Mouse (Mus musculus) thymus, postnatal 0 days (tissue): ENCODE results near the gene Kbtbd12. TPM values are rescaled to one million over a fixed set of nuclear protein-coding genes. Genes with fewer than 3 reads are reported as not detected.

Experiments used
- DNase-seq: peaks from one replicate; pipeline ENCODE4 v3.0.0-alpha.2; 2015; ENCODE audit warnings: low spot score
- polyA plus RNA-seq: library from polyadenylated mRNA; unstranded; fragments of >200 nt; fragmentation: Nextera tagmentation; extraction: Ambion mirVana; gene quantifications from 2 replicates; pipeline ENCODE4 v1.2.1, GENCODE M21; 2015

Gene Kbtbd12
- polyA plus RNA-seq, 1 experiment from 2014 or later = 0.21 TPM

DNA sequence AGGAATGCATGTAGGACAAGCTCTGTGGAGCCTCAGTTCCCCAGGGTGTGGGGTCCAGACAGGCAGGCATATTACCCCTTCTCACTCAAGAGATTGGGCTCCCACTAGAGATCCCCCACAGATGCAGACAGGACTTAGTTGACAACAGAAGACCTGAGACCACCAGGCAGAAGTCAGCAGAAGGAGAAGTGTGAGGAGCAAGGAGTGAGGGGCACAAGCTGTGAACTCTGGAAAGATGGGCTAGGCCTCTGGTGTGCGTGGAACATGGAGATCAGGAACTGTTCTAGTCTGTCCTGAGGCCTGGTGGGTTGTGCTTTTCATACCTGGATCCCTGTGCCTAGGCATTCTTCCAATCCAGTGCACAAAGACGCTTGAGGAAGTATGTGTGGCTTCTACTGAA is 87.8 kb downstream of the Kbtbd12 start:
- no peak for DNase-seq

DNA sequence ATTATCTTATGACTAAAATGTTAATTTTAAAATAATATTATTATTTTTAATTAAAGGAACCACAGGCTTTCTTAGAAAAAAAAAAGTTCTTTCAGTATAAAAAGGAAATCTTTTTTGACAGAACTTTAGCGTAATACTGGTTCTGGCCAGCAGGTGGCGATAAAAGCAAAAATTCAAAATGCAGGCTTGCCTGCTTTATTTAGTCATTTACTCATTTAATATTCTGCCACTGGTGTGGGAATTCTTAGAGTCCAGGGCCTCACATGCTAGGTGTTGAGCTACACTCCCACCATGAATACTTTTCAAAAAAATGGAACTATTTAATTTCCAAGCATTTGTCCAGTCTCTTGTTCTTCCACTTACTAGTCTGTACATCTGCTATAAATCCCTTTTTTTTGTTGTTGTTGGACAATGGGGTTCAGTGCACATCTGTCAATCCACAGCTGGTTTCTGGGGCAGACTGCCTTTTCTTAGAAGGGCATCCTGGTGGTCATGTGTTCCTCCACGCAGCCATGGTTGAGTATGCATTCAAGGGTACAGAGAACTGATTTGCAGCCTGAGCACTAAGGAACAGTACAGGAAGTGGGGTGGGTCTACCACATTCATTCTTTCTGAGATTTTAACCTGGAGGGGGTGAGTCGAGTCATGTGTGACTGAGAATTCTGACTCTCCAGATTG is 88.5 kb downstream of the Kbtbd12 start:
- peak; percentile 37 for DNase-seq

DNA sequence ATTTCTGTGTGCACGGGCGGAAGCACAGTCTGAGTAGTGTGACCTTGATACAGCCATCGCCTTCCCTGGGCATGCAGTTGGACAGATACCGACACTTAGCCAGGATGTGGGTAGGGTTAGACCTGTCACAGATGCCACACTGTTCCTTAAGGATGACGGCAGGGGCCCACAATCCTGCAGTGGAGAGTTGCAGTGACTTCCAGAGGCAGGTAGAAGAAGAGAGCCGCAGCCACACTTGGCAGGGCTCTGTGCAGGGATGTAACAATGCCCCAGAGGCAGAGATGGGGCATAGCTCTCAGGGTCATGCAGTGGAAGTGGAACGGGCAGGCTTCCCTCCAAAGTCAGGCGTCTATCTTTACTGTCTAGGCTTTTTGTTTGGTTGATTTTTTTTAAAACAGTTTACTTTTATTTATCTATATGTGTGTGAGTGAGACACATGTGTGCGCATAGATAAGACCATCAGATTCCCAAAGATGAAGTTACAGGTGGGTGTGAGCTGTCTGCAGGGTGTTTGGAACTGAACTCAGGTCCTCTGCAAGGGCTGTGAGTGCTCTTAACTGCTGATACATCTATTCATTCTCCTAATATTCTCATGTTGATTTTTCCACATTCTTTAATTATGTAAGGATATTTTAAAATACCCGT is 89.2 kb downstream of the Kbtbd12 start:
- no peak for DNase-seq

DNA sequence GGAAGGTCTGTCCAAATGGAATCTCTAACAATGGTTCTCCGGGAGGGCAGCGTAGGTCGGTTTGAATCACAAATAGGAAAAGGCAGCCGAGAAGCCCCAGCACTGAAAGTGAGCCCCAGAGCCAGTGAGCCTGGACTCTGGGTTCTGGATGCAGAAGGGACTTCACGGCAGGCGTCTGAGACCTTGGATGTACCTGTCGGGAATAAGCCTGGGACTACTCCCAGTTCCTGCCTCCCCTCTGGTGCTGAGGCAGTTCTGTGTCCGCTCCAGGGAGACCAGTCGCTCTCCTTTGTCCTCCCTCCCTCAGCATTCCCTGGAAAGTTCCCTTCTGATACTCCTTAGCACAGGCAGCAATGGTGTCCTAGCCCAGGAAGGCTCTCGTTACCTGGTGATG is 92.4 kb downstream of the Kbtbd12 start:
- no peak for DNase-seq

DNA sequence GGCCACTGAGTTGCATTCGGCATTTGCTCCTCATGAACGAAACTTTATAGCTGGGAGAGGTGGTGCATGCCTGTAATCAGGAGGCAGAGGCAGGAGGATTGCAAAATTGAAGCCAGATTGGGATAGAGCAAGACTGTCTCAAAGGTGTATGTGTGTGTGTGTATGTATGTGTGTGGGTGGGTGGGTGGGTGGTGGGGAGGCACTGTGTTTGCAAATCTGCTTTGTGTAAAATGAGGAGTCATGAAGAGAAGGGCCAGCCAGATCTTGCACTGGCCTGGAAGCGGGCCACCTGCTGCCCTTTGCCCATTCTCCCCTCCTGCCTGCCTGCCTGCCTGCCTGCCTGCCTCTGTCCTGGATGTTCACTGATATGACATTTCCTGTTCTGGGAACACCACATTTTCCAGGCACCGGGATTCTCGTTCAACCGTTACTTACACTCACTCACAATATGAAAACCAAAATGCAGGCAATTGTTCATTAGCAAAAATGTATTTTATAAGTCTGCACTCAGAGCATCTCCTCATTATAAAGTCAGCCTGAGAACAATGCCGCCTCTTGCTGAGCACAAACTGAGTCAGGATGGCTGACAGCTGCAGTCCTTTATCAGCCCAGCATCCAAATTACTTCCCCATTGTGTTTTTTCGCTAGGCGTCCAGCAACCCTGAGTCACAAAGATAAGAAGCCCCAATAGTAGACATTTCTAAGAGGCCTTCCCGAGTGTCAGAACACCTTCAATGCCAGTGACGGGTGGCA is 92.9 kb downstream of the Kbtbd12 start:
- DNase-seq = no peak

DNA sequence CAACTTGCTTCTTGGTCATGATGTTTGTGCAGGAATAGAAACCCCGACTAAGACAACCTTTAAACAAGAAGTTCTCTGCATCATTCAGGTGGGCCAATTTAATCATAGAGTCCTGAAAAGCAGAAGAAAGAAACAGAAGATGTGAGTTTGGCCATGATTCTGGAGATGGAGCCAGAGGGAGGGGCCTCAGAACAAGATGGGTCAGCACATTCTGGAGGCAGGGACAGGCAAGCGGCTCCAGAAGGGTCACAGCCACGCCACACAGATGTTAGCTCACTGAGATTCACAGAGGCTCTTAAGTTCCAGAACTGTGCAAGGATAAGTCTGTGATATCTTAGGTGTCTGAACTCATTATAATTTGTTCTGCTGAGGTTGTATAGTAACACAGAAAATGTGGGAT is 93.5 kb downstream of the Kbtbd12 start:
- DNase-seq = no peak

DNA sequence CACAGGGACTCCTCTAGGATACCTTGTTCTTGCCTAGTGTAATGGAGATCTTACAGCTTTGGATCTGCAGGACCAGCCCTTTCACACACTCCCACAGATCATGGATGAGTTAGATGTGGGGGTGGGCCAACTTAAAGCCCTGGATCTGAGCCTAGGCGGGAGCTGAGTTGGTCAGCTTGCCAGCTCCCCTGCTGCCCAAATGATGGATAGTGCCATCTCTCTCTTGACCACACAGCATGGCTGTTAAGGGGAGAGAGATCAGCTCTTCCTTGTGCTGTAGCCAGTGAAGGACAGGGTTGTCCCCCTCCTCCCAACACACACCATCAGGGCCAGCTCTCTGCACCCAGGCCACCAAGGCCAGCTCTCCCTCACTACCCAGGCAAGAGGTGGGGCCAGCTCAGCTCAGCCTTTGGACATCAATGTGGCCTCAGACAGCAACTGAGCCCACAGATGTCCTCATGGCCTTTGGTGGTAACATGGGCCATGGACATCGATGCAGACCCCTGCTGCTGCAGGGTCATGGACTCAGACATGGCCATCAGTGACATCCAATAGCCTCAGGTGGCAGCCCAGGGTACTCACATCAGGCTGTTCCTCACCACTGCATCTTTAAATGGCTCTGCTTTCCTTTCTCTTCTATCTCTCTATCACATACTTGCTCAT is 97.5 kb downstream of the Kbtbd12 start:
- no peak for DNase-seq

DNA sequence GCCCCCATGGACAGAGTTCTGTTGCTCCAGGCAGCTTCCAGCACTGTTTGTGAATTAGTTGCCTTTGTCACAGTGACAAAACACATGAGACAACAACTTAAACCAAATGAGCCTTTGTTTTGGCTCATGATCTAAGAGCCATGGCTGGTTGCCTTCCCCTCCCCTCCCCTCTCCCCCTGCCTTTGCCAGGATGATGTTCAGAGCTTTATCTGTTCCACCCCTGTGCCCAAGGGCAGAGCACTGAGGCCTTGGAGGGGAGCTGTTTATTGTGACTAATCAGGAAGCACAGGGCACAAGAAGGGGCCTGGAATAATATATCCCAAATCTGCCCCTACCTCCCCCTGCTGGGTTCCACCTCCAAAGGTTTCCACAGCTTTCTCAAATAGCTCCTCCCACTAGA is 107.4 kb downstream of the Kbtbd12 start:
- DNase-seq = no peak

DNA sequence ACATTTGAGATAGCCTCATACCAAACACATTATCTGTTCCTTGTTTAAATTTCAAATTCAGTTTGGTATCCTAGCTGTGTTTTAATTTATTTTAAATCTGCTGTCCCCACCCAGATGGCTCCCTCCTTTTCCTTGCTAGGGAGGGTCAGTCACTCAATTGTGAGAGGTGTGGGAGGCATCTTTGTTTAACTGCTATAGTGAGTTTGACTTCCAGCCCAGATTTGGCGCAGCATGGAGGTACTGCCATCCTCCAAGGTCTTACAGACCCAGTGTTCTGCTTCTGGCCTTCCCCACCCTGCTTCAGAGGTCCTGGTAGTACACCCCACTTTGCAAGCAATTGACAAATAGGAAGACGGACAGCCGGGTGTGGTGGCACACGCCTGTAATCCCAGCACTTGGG is 113.7 kb downstream of the Kbtbd12 start:
- DNase-seq = no peak

DNA sequence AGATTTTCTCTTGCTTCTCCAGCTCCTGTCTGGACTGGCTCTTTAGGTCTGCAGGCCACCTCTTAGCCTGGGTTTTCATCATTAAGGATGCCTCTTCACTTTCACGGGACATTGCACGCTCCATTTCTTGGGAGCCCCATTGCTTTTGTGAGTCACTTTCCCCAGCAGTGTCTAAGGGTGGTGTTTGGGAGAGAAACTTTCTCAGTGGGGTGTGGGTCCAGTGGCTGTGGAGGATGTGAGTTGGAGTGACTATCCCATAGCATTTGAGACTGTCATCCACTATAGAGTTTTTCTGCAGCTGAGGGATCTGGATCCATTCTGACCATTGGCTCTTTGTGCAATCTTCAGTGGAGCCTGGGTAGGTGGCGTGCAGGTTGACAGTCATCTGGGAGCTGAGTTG is 114.3 kb downstream of the Kbtbd12 start:
- no peak for DNase-seq

DNA sequence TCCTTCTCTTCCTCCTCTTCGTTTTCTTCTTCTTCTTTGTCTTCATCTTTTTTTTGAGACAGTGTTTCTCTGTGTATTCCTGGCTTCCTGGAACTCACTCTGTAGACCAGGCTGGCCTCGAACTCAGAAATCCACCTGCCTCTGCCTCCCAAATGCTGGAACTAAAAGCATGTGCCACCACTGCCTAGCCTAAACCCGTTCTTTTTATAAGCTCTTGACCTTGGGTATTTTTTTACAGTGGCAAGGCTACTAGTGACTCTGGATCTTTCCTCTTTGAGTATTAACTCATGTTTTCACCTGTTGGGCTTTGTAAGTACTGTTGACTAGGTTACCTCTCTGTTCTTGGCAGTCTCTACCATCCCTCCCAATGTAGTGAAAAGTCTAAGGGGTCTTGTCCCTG is 114.7 kb downstream of the Kbtbd12 start:
- no peak for DNase-seq

DNA sequence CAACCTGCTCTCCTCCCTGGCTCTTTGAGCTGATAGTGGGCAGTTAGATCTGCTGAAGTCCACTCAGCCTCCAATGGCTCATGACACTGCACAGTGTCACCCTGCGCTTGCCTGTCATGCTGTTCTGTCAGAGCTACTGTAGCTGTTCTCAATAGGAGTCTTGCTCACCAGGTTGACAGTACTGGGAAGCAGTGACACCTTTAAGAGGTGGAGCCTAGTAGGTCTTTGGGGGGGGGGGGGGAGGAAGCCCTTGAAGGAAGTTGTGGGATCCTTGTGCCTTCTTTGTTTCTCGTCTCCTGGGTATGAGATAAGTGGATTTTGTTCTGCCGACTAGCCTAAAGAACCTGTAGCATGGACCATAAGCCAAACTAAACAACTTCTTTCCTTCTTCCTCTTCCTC is 115.1 kb downstream of the Kbtbd12 start:
- peak; percentile 43 for DNase-seq

DNA sequence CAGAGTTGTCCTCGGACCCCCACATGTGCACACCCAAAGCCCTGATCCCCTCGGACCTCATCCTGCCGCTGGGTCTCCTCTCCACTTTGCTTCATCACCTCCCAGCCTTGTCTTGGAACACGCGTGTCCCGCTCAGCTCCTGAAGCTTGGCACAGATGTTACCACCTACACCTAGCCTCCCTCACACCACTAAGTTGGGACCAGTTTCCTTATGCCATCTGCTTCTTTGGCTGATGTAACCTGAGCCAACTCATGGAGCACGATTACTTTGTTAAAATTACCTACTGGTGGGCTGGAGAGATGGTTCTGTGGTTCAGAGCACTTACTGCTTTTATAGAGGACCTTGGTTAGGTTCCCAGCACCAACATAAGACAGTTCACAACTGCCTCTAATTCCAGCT is 115.9 kb downstream of the Kbtbd12 start:
- DNase-seq = no peak

DNA sequence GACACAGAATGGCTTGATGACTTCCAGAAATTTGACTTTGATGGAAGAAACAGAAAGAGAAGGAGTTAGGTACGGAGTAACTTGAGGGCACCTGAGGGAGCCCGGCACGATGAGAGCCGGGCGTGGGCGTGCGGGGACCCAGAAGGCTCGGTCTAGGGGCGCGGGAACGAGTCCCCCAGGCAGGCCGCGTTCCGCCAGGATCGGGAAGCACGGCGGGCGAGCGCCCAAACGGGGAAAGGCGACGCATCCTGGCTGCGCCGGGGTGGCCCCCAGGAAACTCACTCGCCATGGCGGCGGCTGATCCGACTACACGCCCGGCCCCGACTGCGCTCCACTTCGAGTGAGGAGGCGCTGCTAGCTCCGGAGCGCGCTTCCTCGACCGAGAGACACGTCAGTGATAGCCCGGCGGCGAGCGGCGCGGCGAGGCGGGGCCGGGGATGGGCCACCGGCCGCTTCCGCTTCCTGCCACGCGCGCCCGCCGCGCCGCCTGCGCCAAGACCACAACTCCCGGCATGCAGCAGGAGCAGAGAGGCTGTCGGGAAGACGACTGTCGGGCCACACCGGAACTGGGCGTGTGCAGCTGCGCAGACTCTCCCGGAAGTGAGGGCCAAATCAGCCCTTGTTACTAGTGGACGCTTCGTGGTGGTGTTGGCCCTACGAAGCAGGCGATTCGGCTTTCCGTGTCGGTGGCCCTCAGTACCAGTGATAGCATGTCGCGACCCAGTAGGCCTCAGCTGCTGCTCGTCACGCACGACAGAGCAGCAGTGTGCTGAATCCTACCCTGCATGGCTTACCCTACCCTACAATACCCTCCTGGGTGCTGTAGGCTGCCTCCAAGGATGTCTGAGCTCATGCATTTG is 119.1 kb downstream of the Kbtbd12 start, which contains the start of gene Sec61a1:
Gene Sec61a1, minus strand, starts transcription at position 502 of the 860 bp plus-strand sequence.
- peak; percentile 97 for DNase-seq

DNA sequence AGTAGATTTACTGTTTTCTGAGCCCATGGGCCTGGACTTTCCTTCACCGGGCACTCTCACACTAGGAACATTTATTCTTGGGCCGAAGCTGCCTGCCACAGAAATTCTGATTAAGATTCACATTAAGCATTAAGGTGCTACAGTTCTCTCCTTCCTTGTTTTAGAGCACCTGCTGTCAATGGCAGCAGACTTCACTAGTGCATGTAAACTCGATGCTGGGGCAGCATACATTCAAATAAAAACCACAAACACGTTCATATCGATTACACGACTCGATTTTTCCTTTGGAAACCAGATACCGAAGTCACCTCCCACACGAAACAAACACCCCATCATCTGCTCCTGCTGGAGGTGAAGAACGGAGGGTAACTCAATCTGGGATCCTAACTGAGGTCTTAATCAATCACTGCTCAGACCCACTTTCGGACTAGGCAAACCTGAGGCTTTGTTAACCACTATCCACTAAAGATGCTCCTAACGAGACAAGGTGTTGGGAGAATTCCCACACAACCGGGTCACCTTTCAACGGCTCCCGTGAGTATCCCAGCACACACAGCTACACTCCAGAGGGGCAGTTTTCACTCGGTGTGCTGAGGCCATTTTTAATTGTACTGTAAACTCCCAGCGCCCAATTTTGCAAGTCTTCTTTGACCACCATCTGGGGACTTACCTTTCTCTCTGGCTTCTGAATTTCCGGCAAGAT is 119.9 kb downstream of the Kbtbd12 start:
- peak; percentile 7 for DNase-seq

DNA sequence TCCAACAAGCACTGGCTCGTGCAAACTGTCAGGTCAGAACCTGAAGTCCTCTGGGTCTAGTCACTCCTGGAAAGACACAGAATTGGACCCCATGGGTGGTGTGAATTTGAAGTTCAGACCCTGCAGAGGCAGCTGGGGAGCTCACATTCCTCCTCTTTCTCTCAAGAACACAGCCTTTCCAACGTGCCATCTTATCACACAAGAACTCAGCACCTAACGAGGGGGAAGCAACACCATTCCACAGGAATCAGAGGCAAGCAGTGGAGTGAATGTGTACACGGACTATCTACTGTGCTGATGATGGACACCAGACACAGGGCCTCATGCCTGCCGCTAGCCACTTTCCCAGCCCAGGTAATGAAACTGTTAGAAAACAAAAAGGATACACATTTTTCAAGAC is 121.1 kb downstream of the Kbtbd12 start:
- no peak for DNase-seq

DNA sequence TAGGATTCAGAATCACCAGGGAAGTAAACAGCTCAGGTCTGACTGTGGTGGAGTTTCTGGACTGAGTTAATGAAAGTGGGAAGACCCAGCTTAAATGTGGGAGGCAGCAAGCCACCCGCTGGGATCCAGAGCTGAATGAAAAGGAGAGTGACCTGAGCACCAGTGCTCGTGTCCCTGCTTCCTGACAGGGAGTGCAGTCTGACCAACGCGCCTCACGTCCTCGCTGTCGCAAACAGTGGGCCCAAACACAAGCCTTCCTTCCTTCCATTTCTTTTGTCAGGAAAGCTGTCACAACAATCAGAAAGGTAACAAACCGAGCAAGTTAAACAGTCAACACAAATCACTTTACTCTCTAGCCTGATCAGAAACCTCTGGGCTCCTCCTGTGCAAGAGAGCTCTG is 121.8 kb downstream of the Kbtbd12 start:
- DNase-seq = no peak

DNA sequence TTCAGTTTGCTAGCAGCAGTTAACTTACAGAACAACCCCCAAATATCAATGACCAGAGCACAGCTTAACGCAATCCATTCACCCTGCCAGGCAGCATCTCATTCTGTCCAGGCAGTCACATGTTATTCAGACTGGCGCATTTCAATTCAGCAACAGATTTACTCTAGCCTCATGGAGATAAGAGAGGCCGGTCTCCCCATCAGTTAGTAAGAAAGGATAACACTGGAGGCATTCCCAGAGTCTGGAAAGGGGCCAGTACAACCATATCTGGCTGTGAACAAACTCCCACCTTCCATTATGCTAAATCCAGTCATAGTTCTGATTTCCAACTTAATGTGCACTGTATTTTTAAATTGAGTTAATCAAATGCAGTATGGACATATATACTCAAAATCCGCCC is 123.2 kb downstream of the Kbtbd12 start:
- DNase-seq = no peak

DNA sequence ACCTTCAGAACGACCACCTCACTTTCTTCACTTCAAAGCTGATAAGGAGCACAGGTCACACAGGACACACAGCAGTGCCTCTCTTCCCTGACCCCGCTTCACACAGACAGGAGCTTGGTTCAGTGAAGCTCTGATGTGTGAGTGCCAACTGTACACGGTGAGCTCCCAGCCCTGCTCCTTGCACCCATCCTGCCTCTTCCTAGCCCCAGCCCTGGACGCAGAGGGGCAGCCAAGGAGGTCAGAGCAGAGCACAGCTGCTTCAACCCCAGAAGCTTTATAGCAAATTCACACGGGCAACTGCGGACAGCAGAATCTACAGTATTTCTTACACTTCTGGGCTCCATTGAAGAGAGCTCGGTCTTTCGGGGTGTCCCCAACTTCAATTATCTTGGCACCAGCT is 123.8 kb downstream of the Kbtbd12 start:
- DNase-seq = no peak

DNA sequence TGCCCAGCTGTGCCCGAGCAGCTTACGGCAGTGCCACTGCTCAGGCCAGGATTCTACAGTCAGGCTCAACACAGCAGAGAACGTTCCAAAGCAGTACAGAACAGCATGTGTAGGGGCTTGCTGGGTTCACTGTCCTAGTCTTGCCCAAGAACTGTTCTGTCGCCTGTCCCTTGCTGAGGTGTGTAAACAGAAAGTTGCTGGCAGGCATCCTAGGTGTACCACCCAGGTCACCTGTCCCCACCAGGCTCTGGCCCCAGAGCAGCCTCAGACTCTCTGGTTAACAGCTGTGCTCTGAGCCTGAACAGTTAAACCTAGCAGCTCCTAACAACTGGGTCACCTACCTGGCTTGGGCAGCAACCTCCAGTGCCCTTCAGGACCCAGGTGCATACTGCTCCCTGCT is 134.7 kb downstream of the Kbtbd12 start:
- no peak for DNase-seq
